Mouse (Mus musculus): ENCODE results near the gene Arid1b. TPM values are rescaled to one million over a fixed set of nuclear protein-coding genes. Genes with fewer than 3 reads are reported as not detected.

Arid1b gene
- total and polyA plus RNA-seq, 3 experiments = 11.6 to 49.1 (median 32.4) TPM

- Histone ChIP-seq H3K4me1 (ENCODE audit: insufficient read depth, low read depth, low read length) (peaks cover 15% of the 10 kb centered on the region), H3K4me3 (ENCODE audit: low read depth, low read length) (no peak overlapping the region), H3K36me3 (replicated peaks) (peaks cover 20% of the 10 kb centered on the region), H3K9me3 (replicated peaks) (no peaks in the 10 kb centered on the region), H3K27me3 (ENCODE audit: insufficient read depth, low read length) (no peaks in the 10 kb centered on the region)
- no peak for ATAC-seq (ENCODE audit: extremely low read depth, insufficient number of reproducible peaks, low FRiP score, poor library complexity, severe bottlenecking)
- DNase-seq (ENCODE audit: low spot score) = no peak
- TF ChIP-seq POLR2AphosphoS5 (IDR thresholded peaks at IDR 0.05; ENCODE audit: insufficient replicate concordance, low read depth, low read length) (no peak), GATA2 (IDR thresholded peaks at IDR 0.05; ENCODE audit: borderline replicate concordance, low read depth, low read length) (no peak), CTCF (IDR thresholded peaks at IDR 0.05; ENCODE audit: low read depth, low read length) (no peak), TAL1 (conservative IDR thresholded peaks at IDR 0.05; ENCODE audit: low read depth, low read length) (no peak), GATA1 (IDR thresholded peaks at IDR 0.05; ENCODE audit: borderline replicate concordance, low read length) (no peak)
Observed at GRCm38 (mm10) chr17:5221558-5221957, 227.4 kb downstream of the Arid1b start.

DNA sequence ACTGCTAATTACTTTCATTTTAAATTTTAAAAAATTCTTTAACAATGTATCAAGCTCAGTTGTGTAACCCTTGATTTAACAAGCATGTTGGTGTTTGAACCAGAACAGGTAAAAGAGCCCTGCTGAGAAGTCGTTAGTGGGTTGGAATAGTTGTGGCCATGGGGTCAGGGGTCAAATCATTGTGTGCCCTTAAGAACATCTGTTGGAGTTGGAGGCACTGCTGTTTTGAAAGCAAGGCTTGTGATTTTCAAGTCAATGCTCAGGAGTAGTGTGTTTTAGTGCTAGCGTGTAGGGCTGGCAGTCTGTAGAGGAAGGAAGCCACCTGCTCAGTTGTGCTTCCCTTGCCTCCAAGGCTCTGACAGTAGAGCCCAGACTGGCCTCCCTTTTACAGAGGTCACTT lies 228.7 kb downstream of the Arid1b start:
- ATAC-seq (ENCODE audit: extremely low read depth, insufficient number of reproducible peaks, low FRiP score, poor library complexity, severe bottlenecking) = no peak
- no peak for TF ChIP-seq GATA2 (IDR thresholded peaks at IDR 0.05; ENCODE audit: borderline replicate concordance, low read depth, low read length)

GRCm38 (mm10) chr17:5224932-5225331 lies 230.8 kb downstream of the Arid1b start:
- peak; percentile 48 for TF ChIP-seq TAL1 (conservative IDR thresholded peaks at IDR 0.05; ENCODE audit: low read depth, low read length)
- TF ChIP-seq CTCF (IDR thresholded peaks at IDR 0.05; ENCODE audit: low read depth, low read length) = no peak
- Histone ChIP-seq H3K27me3 (ENCODE audit: insufficient read depth, low read length) (no peaks in the 10 kb centered on the region), H3K9me3 (replicated peaks) (no peaks in the 10 kb centered on the region), H3K4me3 (ENCODE audit: low read depth, low read length) (no peak overlapping the region; the same call in 1 of the 2 replicates), H3K4me1 (ENCODE audit: insufficient read depth, low read depth, low read length) (peaks cover 15% of the 10 kb centered on the region), H3K36me3 (replicated peaks) (peaks cover 16% of the 10 kb centered on the region)
- peak; percentile 76 for ATAC-seq (ENCODE audit: extremely low read depth, insufficient number of reproducible peaks, low FRiP score, poor library complexity, severe bottlenecking)
- DNase-seq (ENCODE audit: low spot score) = peak; percentile 31

More for the DNA sequence above, 228.7 kb downstream of the Arid1b start:
- DNase-seq (ENCODE audit: low spot score) = no peak
- Histone ChIP-seq H3K27me3 (ENCODE audit: insufficient read depth, low read length) (no peaks in the 10 kb centered on the region), H3K4me3 (ENCODE audit: low read depth, low read length) (no peak overlapping the region), H3K36me3 (replicated peaks) (peaks cover 19% of the 10 kb centered on the region), H3K4me1 (ENCODE audit: insufficient read depth, low read depth, low read length) (peaks cover 15% of the 10 kb centered on the region), H3K9me3 (replicated peaks) (no peaks in the 10 kb centered on the region)

DNA sequence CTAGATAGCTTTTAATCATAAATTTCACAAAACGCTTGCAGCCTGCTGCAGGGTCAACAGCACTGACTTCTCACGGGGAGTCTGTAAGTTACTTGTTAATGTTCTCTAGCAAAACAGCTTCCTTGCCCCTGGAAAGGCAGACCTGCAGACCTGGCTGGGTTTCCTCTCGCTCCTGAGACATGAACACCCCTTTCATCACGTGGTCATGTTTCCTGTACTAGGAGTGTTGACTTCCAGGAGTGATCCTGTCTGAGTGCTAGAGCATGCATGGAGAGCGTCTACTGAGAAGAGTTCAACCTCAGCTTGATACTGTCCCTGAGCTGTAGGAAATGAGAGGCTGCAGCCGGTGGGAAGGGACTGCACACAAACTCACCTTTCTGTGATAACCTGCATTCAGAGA lies 233.0 kb downstream of the Arid1b start:
- no peak overlapping the region for H3K4me3 ChIP-seq (ENCODE audit: low read depth, low read length)
- H3K4me1 ChIP-seq (ENCODE audit: insufficient read depth, low read depth, low read length) = peaks cover 18% of the 10 kb centered on the region
- H3K36me3 ChIP-seq (replicated peaks) = peaks cover 20% of the 10 kb centered on the region
- TF ChIP-seq CTCF (IDR thresholded peaks at IDR 0.05; ENCODE audit: low read depth, low read length) = no peak
- no peak for TF ChIP-seq GATA1 (IDR thresholded peaks at IDR 0.05; ENCODE audit: borderline replicate concordance, low read length)
- no peak for TF ChIP-seq TAL1 (conservative IDR thresholded peaks at IDR 0.05; ENCODE audit: low read depth, low read length)
- no peak for TF ChIP-seq POLR2AphosphoS5 (IDR thresholded peaks at IDR 0.05; ENCODE audit: insufficient replicate concordance, low read depth, low read length)
- no peak for ATAC-seq (ENCODE audit: extremely low read depth, insufficient number of reproducible peaks, low FRiP score, poor library complexity, severe bottlenecking)
- H3K9me3 ChIP-seq (replicated peaks) = no peaks in the 10 kb centered on the region
- H3K27me3 ChIP-seq (ENCODE audit: insufficient read depth, low read length) = no peaks in the 10 kb centered on the region
- no peak for DNase-seq (ENCODE audit: low spot score)

DNA sequence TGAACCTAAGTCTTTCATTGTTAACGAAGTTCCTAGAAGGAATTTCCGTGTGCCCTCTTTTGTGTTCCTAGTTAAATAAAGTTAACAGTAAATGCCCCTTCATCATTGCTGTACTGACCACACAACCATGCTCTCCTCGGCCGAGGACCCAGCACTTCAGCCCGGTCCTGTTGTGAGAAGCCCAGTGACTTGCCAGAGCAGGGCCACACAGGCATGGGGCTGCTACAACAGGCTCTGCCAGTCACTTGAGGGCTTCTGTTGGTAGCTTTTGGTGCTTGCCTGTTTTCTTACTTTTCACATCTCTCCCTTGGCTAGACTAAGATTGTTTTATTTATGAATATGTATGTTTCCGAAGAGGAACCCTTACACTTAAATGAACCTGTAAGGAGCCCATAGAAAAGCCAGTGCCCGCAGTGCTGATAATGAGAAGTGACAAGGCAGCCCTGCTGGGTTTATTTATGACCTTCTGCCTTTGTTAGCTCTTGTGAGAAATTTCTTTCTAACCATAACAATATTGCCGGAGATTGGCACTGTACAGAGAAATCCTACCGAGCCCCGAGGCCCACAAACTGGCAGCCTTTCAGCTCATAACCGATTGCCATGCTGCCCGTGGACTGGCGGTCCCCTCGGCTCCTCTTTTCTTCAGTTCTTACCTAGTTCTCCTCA lies 234.0 kb downstream of the Arid1b start:
- no peak for ATAC-seq (ENCODE audit: extremely low read depth, insufficient number of reproducible peaks, low FRiP score, poor library complexity, severe bottlenecking)

DNA sequence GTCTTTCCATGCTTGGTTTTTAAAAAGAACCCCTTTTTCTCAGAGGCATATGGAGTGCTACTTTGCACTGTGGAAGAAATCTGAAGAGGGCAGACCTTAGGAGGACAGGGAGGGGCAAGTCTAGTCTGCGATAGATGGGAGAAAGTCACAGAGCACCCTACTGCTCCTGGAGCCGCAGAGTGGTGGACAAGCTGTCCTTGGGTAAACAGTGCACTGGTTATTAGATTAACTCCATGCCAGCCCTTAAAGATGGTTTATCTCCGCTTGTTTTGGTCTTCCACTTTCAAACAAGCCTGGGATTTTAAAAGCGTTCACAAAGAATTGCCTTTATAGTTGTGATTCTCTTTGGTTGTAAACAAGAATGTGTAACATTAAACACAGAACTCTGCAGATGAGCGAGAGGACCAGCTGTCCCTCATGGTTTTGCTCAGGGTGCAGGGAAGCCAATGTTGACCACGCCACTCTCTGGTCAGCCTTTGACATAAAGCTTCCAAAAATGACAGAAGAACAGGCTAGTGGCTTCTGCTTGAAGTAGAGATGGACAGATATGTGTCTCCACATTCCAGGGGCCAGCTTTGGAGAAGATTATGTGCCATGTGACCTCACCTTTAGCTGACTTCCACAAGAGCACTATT lies 234.6 kb downstream of the Arid1b start:
- Histone ChIP-seq H3K4me1 (ENCODE audit: insufficient read depth, low read depth, low read length) (peaks cover 21% of the 10 kb centered on the region), H3K4me3 (ENCODE audit: low read depth, low read length) (no peak overlapping the region), H3K36me3 (replicated peaks) (peaks cover 27% of the 10 kb centered on the region), H3K9me3 (replicated peaks) (no peaks in the 10 kb centered on the region), H3K27me3 (ENCODE audit: insufficient read depth, low read length) (no peaks in the 10 kb centered on the region)
- TF ChIP-seq GATA2 (IDR thresholded peaks at IDR 0.05; ENCODE audit: borderline replicate concordance, low read depth, low read length) = no peak
- no peak for TF ChIP-seq TAL1 (conservative IDR thresholded peaks at IDR 0.05; ENCODE audit: low read depth, low read length)
- TF ChIP-seq POLR2AphosphoS5 (IDR thresholded peaks at IDR 0.05; ENCODE audit: insufficient replicate concordance, low read depth, low read length) = no peak
- no peak for TF ChIP-seq GATA1 (IDR thresholded peaks at IDR 0.05; ENCODE audit: borderline replicate concordance, low read length)
- TF ChIP-seq CTCF (IDR thresholded peaks at IDR 0.05; ENCODE audit: low read depth, low read length) = no peak
- ATAC-seq (ENCODE audit: extremely low read depth, insufficient number of reproducible peaks, low FRiP score, poor library complexity, severe bottlenecking) (no peak), DNase-seq (ENCODE audit: low spot score) (no peak)

More for the DNA sequence above, 234.0 kb downstream of the Arid1b start:
- H3K27me3 ChIP-seq (ENCODE audit: insufficient read depth, low read length) = no peaks in the 10 kb centered on the region
- peaks cover 21% of the 10 kb centered on the region for H3K4me1 ChIP-seq (ENCODE audit: insufficient read depth, low read depth, low read length)
- DNase-seq (ENCODE audit: low spot score) = no peak
- TF ChIP-seq CTCF (IDR thresholded peaks at IDR 0.05; ENCODE audit: low read depth, low read length) = no peak
- no peak for TF ChIP-seq GATA2 (IDR thresholded peaks at IDR 0.05; ENCODE audit: borderline replicate concordance, low read depth, low read length)
- no peak for TF ChIP-seq GATA1 (IDR thresholded peaks at IDR 0.05; ENCODE audit: borderline replicate concordance, low read length)
- TF ChIP-seq POLR2AphosphoS5 (IDR thresholded peaks at IDR 0.05; ENCODE audit: insufficient replicate concordance, low read depth, low read length) = no peak
- TF ChIP-seq TAL1 (conservative IDR thresholded peaks at IDR 0.05; ENCODE audit: low read depth, low read length) = no peak
- H3K36me3 ChIP-seq (replicated peaks) = peaks cover 27% of the 10 kb centered on the region
- no peaks in the 10 kb centered on the region for H3K9me3 ChIP-seq (replicated peaks)
- H3K4me3 ChIP-seq (ENCODE audit: low read depth, low read length) = no peak overlapping the region
